Mouse (Mus musculus) spleen, adult 18-20 months (tissue): ENCODE results near the gene Kcnh6.
"Not testable (repeated sequence)": the region's sequence is repeated elsewhere in the genome, so short reads cannot be mapped to it uniquely, and the experiment has no call there.

ENCODE experiments used
- DNase-seq, 2 experiments: peaks; one replicate each; pipeline ENCODE4 v3.0.0; 2022; ENCODE audit warnings: mixed read lengths in 2 of 2

Kcnh6 gene

GRCm38 (mm10) chr11:106020051-106020763, 12.3 kb downstream of the Kcnh6 start:
- DNase-seq: no peak

DNA sequence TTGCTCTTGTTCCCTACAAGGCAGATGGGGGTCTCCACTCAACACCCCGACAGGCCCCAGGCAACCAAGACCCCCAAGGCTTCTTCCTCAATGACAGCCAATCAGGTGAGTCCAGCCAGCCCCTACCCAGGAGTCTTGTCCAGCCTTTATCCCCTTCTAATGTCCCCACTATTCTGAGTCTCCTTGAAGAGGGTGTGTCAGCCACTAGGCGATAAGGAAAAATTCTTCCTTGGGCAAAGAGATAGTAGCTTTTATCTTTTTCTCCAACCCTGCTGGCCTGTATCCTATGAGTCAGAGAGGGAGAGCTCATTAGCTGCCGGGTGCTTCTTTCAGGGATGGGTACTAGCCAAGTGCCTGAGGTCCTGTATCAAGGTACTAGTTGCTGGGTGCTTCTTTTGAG, 17.9 kb downstream of the Kcnh6 start:
- no peak for DNase-seq

DNA sequence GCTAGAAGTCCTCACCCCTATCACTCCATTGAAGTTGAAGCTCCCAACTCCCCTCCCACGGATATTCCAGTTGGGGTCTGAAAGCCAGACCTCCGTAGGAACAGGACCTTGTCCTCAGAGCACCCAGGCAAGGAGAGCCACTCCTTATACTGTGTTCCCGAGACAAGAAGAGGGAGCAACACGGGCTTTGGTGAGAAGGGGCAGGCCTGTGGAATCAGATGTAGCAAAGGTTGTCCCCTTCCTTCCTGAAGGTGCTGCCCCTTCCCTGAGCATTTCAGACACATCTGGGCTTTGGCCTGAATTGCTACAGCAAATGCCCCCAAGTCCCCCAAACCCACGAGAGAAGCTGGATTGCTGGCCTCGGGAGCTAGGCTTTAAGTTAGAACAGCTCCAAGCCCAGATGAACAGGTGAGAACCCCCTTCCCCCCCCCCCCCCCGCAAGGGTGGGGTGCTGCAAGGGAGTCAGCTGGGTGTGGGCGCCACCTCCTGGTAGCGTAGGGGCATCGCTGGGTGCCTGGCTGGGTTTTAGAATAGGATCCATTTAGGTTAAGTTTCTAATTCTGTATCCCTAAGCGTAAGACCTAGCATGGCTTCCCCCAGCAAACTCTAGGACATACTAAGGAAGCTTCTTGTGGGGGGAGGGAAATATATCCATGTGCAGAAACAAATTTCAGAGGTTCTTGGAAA, 18.7 kb downstream of the Kcnh6 start:
- DNase-seq: peak; percentile 40 to 67

DNA sequence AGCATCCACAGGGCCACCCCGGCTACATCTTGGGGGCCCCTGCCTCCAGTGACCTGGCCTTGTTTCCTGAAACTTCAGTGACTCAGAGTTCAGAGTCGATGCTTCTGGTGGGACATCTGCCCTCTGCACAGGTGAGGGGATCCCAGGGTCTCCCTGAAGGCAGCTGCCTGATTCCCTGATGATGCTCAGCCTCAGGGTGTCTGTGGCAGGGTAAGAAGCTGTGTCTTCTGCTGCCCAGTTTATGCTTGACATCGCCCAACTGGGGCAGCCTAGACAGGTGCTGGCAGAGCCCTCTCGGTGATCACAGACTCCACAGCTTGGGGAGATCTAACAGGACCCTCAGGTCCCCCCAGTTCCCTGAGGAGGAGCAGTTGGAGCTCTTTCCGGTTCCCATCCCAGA, 19.7 kb downstream of the Kcnh6 start:
- DNase-seq: no peak

GRCm38 (mm10) chr11:106032074-106032473, 24.1 kb downstream of the Kcnh6 start:
- not testable (repeated sequence) for DNase-seq

DNA sequence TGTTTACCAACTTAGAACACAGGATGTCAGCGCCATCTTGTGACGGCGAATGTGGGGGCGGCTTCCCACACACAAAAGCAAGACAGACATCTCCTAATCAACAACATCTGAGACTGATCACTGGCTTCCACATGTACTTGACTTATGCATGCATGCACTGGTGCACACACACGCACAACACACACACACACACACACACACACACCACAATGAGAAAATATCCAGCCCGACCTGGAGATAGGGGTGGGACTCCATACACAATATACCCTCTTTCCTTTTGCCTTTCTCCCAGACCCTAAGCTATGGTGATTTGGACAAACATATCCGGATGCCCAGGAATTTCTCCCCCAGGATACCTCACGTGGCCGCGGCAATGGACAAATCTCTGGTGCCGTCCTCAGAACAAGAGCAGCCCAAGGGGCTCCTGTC, 25.6 kb downstream of the Kcnh6 start:
- peak; percentile 30 to 43 for DNase-seq

- DNase-seq: no peak
Observed at GRCm38 (mm10) chr11:106034986-106035385, 27.1 kb downstream of the Kcnh6 start.

GRCm38 (mm10) chr11:106036548-106037417, 28.9 kb downstream of the Kcnh6 start, which contains the start of gene Dcaf7:
TSS of gene Dcaf7 (plus strand) at chr11:106036872.
- DNase-seq: peak; percentile 95 to 99

DNA sequence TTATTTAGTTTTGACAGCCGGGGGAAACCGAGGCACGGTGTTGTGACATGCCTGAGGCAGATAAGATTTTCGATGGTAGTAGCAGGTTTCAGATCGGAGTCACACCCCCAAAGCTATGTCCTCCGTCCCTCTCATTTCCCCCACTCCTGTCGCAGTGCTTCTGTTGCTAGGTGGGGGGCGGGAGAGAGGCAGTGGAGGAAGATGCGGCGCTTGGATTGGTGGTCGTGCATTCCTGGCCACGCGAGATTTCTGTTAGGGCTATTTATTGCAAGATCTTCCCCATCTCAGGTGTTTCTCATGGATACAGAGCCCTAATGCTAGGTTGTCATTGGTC, 29.5 kb downstream of the Kcnh6 start:
- no peak for DNase-seq

DNA sequence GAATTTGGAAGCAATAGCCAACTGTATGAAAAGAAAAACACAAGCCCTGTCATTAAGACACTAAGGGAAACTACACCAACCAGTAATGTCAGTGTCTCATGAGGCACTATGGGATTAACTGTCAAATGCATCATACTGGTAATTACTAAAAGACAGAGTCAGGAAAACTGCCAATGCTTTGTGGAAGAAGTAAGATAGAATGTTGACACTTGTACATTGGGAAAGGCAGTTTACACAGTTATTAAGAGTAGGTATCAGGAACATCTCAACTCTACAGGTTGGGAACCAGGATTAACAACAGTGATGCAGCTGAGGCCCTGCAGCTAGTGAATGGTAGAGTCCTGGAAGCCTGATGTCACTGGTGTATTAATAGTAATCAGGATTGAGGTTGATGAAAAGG, 36.4 kb downstream of the Kcnh6 start:
- no peak for DNase-seq

DNA sequence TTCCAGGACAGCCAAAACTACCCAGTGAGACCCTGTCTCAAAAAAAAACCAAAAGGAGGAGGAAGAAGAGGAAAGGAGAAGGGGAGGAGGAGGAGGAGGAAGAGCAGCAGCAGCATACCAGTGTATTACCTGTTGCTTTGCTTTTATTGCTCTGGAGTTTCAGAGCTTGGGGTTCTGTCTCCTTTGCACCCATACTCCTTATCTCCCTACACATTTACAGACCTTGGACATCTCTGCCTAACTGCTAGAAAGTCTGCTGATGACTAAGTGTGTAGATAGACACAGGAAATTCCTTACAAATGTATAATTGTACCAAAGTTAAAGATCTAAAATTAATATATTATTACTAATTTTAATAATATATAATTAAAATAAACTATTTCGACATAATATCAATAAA, 37.3 kb downstream of the Kcnh6 start:
- no peak for DNase-seq

GRCm38 (mm10) chr11:106045780-106046179, 37.9 kb downstream of the Kcnh6 start:
- no peak for DNase-seq

- no peak for DNase-seq
Observed at GRCm38 (mm10) chr11:106046584-106046983, 38.7 kb downstream of the Kcnh6 start.

DNA sequence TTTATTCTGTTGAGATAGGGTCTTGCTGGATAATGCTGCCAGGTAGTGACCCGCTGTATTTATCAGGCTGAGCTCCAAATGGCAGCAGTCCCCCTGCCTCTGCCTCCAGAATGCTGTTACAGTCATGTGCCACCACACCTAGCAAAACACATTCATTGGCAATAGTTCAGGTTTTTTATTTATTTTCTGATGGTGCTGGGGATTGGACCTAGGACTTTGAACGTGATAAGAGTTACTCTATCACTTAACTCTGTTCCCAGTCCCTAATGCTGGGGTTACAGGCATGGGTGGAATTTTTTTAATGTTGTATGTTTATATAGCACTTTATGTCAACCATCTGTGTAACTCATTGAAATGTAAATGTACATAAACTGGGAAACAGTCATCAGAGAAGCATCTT, 46.0 kb downstream of the Kcnh6 start:
- no peak for DNase-seq

GRCm38 (mm10) chr11:106054600-106054999, 46.7 kb downstream of the Kcnh6 start:
- DNase-seq: no peak

DNA sequence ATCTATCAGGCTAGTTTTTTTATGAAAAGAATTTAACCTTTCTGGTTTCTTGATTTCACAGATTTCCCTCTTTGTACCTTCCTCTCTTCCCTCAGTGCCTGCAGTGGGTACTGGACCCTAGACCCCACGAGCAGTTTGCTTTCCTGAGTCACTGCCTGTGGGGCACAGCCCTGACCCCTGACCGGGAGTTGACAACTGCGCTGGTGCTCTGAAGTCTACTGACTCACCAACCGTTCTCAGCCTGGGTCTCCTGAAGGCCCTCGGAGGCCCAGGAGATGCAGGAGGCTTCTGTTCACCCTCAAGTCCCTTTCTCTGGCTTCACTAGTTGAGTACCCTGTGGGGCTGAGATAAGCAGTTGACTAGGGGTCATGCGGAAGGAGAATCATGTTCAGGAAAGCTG, 47.4 kb downstream of the Kcnh6 start:
- DNase-seq: no peak

DNA sequence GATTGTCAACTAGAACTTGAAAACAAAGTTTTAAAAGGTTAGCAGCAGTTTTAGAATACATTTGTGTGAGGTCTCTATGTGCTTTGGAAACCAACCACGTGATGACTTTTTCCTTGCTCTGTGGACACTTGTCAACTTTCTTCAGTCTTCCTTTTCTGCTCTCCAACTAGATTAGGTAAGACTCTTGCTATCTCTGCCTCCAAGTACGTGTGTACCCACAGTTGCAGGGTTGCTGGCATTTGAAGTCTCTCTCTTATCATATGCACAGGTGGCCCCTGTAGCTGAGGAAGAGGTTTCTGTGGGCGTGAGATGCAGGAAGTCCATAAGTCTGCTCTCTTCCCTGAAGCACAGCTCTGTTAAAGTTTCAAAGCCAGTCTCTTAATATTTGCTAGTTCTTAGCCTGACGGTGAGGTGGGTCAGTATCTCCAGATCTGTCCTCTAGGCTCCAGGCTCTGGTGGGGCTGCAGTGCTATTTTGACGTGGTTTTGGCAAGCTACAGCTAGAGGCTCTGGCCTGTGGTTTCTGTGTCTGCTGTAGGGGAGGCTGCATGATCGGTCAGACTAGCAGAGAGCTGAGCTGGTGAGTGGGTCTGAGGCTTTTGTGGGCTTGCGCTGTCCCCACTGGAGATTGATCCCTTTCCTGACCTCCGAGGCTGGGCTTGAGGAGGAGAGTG, 49.0 kb downstream of the Kcnh6 start:
- no peak for DNase-seq

DNA sequence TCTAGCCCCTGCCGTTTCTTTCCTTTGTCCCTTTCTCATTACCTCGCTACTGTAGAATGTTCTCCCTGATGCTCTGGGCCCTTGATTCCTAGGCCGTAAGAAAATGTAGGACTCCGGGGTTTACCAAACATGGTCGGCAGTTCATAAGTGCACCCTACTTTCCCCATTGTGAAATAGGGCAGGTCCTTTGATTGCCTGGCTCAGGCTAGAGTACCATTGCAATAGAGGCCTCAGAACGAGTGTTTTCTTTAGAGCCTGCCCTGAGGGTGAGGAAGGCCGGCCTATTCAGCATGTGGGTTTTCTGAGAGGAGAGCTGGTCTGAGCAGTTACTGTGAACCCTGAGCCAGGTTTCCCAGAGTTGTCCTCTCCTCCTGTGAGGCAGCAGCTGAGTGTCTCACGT, 50.1 kb downstream of the Kcnh6 start:
- DNase-seq: no peak

DNA sequence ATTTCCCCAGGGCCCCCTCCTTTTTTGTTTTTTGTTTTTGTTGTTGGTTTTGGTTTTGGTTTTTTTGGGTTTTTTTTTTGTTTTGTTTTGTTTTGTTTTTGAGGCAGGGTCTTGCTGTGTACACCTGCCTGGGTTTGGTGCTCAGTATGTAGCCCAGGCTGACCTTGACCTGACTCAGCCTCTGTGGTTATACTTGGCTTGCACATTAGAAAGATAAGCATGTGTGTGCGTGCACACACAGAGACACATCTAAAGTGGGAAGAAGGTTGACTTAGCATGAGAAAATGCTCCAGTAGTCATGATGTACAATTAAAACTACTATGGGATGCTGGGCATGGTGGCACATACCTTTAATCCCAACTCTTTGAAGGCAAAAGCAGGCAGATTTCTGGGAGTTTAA, 52.6 kb downstream of the Kcnh6 start:
- no peak for DNase-seq

- no peak for DNase-seq
Observed at GRCm38 (mm10) chr11:106061311-106061710, 53.4 kb downstream of the Kcnh6 start.

DNA sequence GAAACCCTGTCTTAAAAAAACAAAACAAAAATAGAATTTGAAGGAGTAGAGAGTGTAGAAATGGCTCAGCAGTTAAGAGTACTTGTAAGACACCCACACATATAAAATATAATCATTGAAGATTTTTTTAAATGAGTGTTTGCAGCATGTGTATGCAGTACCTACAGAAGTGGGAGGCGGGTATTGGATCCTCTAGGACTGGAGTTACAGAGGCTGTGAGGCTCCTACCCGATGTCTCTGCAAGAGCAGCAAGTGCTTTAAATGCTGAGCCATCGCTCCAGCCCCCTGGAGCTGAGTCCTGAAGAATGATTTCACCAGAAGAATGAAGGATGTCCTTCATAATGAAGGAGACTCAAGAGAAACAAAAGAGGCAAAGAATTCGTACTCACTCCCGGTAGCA, 55.8 kb downstream of the Kcnh6 start:
- no peak for DNase-seq

DNA sequence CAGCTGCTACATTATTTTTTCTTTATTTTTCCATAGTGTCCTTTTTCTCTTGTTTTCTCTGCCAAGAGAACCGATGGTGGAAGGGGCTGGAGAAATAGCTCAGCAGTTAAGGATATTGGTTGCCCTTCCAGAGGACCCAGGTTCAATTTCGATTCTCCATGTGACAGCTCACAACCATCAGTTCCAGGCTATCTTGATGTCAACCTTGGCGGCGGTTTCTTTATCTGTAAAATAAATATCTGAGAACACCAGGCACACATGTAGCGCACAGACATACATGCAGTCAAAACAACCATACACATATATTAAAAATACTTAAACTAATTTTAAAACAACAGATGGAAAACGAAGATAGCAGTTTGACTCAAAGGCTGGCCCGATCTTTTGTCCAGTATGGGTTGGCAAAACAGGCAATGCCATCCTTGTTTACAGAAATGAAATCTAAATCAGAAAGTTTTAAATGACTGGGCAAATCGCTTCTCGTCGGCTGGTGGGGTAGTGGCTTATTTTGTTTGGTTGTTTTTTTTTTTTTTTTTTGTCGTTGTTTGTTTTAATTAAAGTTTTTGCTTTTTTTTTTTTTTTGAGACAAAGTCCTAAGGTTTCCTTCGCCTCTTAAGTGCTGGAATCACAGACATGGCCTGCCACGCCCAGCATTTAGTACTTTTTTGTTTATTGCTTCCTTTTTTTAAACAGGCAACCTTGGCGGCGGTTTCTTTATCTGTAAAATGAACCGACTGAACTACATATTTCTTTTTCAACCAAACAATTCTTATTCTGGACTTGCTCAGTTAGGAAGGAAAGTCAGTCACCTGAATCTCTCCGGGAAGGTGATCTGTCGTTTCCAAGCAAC, 57.4 kb downstream of the Kcnh6 start:
- no peak for DNase-seq
